Mouse (Mus musculus) lung, adult 2 months (tissue): Measurements from ENCODE around the gene Haus6. TPM values are rescaled to one million over a fixed set of nuclear protein-coding genes. Genes with fewer than 3 reads are reported as not detected.

Experiments
- DNase-seq: peaks from one replicate; pipeline ENCODE4 v3.0.0; 2022
- H3K4me1 ChIP-seq: fragments of 200-500 bp; 2 replicates; pipeline ENCODE4 v1.6.1; 2011; ENCODE audit warnings: low read length; ENCODE audit not compliant: control insufficient read depth, insufficient read depth
- H3K4me3 ChIP-seq: fragments of 200-500 bp; replicated peaks from 2 replicates; pipeline ENCODE3; 2011; ENCODE audit warnings: low read depth, mild to moderate bottlenecking, control low read depth, low read length; ENCODE audit errors: extremely low read depth
- CTCF ChIP-seq: fragments of 200-500 bp; IDR thresholded peaks from 2 replicates; pipeline ENCODE4 v1.5.1; 2011; ENCODE audit warnings: mild to moderate bottlenecking, low read length, control low read depth; ENCODE audit not compliant: insufficient read depth
- POLR2A ChIP-seq: fragments of 200-500 bp; IDR thresholded peaks from 2 replicates; pipeline ENCODE4 v1.6.1; 2011; ENCODE audit warnings: low read depth, mild to moderate bottlenecking, control low read depth, low read length, borderline replicate concordance; ENCODE audit errors: extremely low read depth
- WGBS: fragments of 180-500 bp; shearing (Covaris S2); methylation state at CpG from one replicate; pipeline ENCODE4 v1.1.7; 2018; 5-methylcytosine and 5-hydroxymethylcytosine counted together
- polyA plus RNA-seq: library from polyadenylated mRNA; depleted of rRNA; stranded (reverse); fragments of >200 nt; gene quantifications from 2 replicates; pipeline ENCODE4 v1.2.3, GENCODE M21; 2012; rRNA removed

The Haus6 gene
- polyA plus RNA-seq, 1 experiment, result 9.5 TPM

GRCm38 (mm10) chr4:86543999-86544398, 67.9 kb downstream of the Haus6 start:
- 72% methylated on average over 3 of the region's 3 CpGs for WGBS
- H3K4me1 ChIP-seq, result no peaks in the 10 kb centered on the region
- no peak overlapping the region for H3K4me3 ChIP-seq
- no peak for DNase-seq
- TF ChIP-seq CTCF, result no peak
- TF ChIP-seq POLR2A, result no peak

- DNase-seq, result no peak
- TF ChIP-seq POLR2A (no peak), CTCF (no peak)
- 88% methylated on average over 1 of the region's 1 CpGs for WGBS
- Histone ChIP-seq H3K4me1 (no peaks in the 10 kb centered on the region), H3K4me3 (no peak overlapping the region)
Observed at GRCm38 (mm10) chr4:86541573-86541972, 70.3 kb downstream of the Haus6 start.

- no peak for TF ChIP-seq POLR2A
- TF ChIP-seq CTCF, result no peak
- Histone ChIP-seq H3K4me1 (no peaks in the 10 kb centered on the region), H3K4me3 (no peak overlapping the region)
- DNase-seq, result no peak
- WGBS, result 88% methylated on average over 5 of the region's 5 CpGs
Observed at GRCm38 (mm10) chr4:86538936-86539335, 72.9 kb downstream of the Haus6 start.

- Histone ChIP-seq H3K4me1 (no peaks in the 10 kb centered on the region), H3K4me3 (no peak overlapping the region)
- TF ChIP-seq POLR2A (no peak), CTCF (peak; percentile 40; the same call in 1 of the 2 replicates)
- WGBS, result 31% methylated on average over 4 of the region's 4 CpGs
- DNase-seq, result peak; percentile 39
Observed at GRCm38 (mm10) chr4:86537972-86538371, 73.9 kb downstream of the Haus6 start.

- TF ChIP-seq CTCF (no peak), POLR2A (no peak)
- WGBS, result 68% methylated on average over 5 of the region's 5 CpGs
- Histone ChIP-seq H3K4me3 (no peak overlapping the region), H3K4me1 (no peaks in the 10 kb centered on the region)
- DNase-seq, result no peak
Observed at GRCm38 (mm10) chr4:86534091-86534481, 77.8 kb downstream of the Haus6 start.

- 73% methylated on average over 8 of the region's 8 CpGs for WGBS
- TF ChIP-seq CTCF, result no peak
- TF ChIP-seq POLR2A, result no peak
Observed at GRCm38 (mm10) chr4:86533406-86534090, 78.3 kb downstream of the Haus6 start.

GRCm38 (mm10) chr4:86529161-86529560, 82.7 kb downstream of the Haus6 start:
- no peak for TF ChIP-seq POLR2A
- no peak for TF ChIP-seq CTCF
- WGBS, result 70% methylated on average over 6 of the region's 6 CpGs
- no peak for DNase-seq
- no peaks in the 10 kb centered on the region; the same call in 1 of the 2 replicates for H3K4me1 ChIP-seq
- no peak overlapping the region for H3K4me3 ChIP-seq

More at GRCm38 (mm10) chr4:86533406-86534090, 78.3 kb downstream of the Haus6 start:
- DNase-seq, result no peak
- no peaks in the 10 kb centered on the region for H3K4me1 ChIP-seq
- no peak overlapping the region for H3K4me3 ChIP-seq

Other genes starting within 250 kb of the Haus6 start
- not detected in 2 replicates for gene Saxo1, start 53.7 kb downstream of the Haus6 start, polyA plus RNA-seq
- gene Rraga, start 36.4 kb downstream of the Haus6 start, polyA plus RNA-seq, result 42.0 and 43.9 TPM in 2 replicates
- 165 and 207 TPM in 2 replicates for gene Plin2, start 58.0 kb upstream of the Haus6 start, polyA plus RNA-seq
- 5.9 and 7.3 TPM in 2 replicates for gene Dennd4c, start 136.5 kb upstream of the Haus6 start, polyA plus RNA-seq
- 405 and 533 TPM in 2 replicates for gene Rps6, start 245.4 kb upstream of the Haus6 start, polyA plus RNA-seq